Mouse (Mus musculus) cerebellum, adult 2 months (tissue): ENCODE data around the gene Olfr467. TPM values are rescaled to one million over a fixed set of nuclear protein-coding genes. Genes with fewer than 3 reads are reported as not detected.
A peak's percentile ranks its signal among the peaks of the same experiment; 100 is the strongest.

Experiments used
- DNase-seq, 2 experiments: peaks; one replicate each; pipeline ENCODE4 v3.0.0; 2021
- H3K27ac ChIP-seq: fragments of 200-500 bp; 2 replicates; pipeline ENCODE4 v1.5.1; 2012; ENCODE audit warnings: low read length, control low read depth, inconsistent platforms; ENCODE audit not compliant: insufficient read depth
- H3K27me3 ChIP-seq: fragments of 200-500 bp; 2 replicates; pipeline ENCODE4 v1.6.1; 2012; ENCODE audit warnings: inconsistent platforms, mild to moderate bottlenecking, low read length, moderate library complexity; ENCODE audit not compliant: control insufficient read depth, insufficient read depth
- H3K4me1 ChIP-seq: fragments of 200-500 bp; 2 replicates; pipeline ENCODE4 v1.6.1; 2011; ENCODE audit warnings: low read length; ENCODE audit not compliant: control insufficient read depth, insufficient read depth
- H3K4me3 ChIP-seq: fragments of 200-500 bp; replicated peaks from 2 replicates; pipeline ENCODE3; 2011; ENCODE audit warnings: mild to moderate bottlenecking, low read depth, low read length, control low read depth; ENCODE audit not compliant: insufficient read depth
- CTCF ChIP-seq: fragments of 200-500 bp; IDR thresholded peaks from 2 replicates; pipeline ENCODE4 v1.5.1; 2011; ENCODE audit warnings: low read depth, mild to moderate bottlenecking, control low read depth, low read length, moderate library complexity, borderline replicate concordance; ENCODE audit not compliant: insufficient read depth
- POLR2A ChIP-seq: fragments of 200-500 bp; IDR thresholded peaks from 2 replicates; pipeline ENCODE4 v1.6.1; 2011; ENCODE audit warnings: low read length, control low read depth, borderline replicate concordance; ENCODE audit not compliant: insufficient read depth
- WGBS: fragments of 180-500 bp; shearing (Covaris S2); methylation state at CpG from one replicate; pipeline ENCODE4 v1.1.7; 2018; 5-methylcytosine and 5-hydroxymethylcytosine counted together
- polyA plus RNA-seq: library from polyadenylated mRNA; depleted of rRNA; stranded (reverse); fragments of >200 nt; gene quantifications from 2 replicates; pipeline ENCODE4 v1.2.3, GENCODE M21; 2012; rRNA removed

Olfr467 gene
- polyA plus RNA-seq, result not detected in 2 replicates

DNA sequence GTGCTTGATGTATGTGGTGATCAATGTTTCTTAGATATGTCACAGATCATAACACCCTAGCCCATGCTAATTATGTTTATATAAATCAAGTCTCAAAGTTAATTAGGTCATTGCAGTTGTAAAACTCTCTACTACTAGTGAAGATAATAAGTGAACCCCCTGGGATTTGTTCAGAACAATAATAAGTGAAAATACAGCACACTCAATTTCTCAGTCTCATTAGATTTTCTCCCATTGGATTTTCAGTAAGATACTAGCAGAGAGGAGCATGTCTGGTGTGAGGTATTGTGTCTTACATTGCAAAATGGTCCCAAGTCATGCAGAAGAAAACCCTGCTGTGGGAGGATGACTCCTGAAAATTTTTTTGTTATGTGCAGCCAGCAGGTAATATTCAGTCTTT lies at the start of gene Olfr467:
Gene Olfr467 (plus strand): TSS at position 301 of the 400 bp plus-strand sequence.
- TF ChIP-seq CTCF, result no peak
- no peak for TF ChIP-seq POLR2A
- H3K27me3 ChIP-seq, result no peaks in the 10 kb centered on the region
- H3K4me3 ChIP-seq, result no peak within 1 kb of the TSS
- H3K27ac ChIP-seq, result no peak within 1 kb of the TSS
- no peaks in the 10 kb centered on the region for H3K4me1 ChIP-seq
- no peak for DNase-seq

DNA sequence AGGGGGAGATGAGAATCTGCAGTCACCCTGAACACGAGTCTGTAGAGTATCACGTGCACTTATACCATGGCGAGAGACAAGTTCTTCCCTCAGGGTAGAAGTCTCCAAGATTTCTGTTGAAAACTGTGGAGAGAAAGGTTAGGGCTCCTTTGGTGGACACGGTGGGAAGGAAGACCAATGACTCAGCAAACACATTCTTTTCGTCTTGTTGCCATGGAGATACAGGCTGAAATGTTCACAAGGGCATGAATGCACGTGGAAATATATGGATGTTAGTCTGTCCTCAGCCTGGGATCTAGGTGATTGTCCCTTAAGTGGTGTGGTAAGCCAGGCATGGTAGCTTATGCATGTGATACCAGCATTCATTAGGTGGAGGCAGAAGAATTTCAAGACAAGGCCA lies 41.3 kb upstream of the Olfr467 start:
- Histone ChIP-seq H3K27me3 (no peaks in the 10 kb centered on the region), H3K4me1 (no peaks in the 10 kb centered on the region), H3K27ac (no peak overlapping the region), H3K4me3 (no peak overlapping the region)
- WGBS, result 40% methylated on average over 6 of the region's 6 CpGs
- no peak for DNase-seq
- no peak for TF ChIP-seq CTCF
- TF ChIP-seq POLR2A, result no peak

DNA sequence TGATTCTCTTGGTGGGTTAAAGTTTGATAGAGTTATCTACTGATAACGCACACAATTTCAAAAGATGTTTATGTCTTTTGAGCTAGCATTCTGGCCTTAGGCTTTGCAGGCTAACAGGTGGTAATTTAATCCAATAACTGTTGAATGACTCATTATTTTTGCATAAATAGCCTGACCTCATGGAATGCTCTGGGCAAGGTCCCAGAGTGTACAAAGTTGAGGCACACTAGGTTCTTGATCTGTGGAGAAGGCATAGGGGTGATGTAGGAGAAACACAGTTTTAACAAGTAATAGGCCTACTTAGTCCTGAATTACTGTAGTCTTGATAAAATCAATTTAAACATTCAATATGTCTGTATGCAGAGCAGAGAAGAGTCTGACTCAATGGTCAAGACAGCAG lies 33.8 kb upstream of the Olfr467 start:
- DNase-seq, result no peak
- Histone ChIP-seq H3K27ac (no peak overlapping the region), H3K27me3 (no peaks in the 10 kb centered on the region), H3K4me3 (no peak overlapping the region), H3K4me1 (no peaks in the 10 kb centered on the region)
- 78% methylated on average over 1 of the region's 1 CpGs for WGBS
- TF ChIP-seq POLR2A (no peak), CTCF (no peak)

DNA sequence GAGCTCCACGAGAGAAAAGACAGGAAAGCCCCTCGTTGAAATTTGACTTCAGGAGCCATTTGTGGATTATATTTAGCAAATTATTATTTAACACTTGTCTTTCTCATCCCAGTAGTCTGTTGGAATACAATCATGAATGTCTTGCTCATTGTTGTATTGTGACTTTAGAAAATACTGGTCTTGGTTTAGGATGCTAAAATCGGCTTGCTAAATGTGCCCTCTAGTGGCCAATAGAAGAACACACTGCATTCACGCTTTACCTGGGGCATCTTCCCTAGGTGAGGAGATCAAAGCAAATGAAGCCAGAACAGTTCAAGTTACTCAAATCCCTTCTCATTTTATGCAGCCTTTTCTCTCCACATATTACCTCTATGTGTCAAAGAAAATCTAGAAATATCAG lies 32.5 kb upstream of the Olfr467 start:
- DNase-seq, result peak in 1 of 2 experiments; percentile 9
- 46% methylated on average over 4 of the region's 4 CpGs for WGBS
- no peak overlapping the region for H3K27ac ChIP-seq
- no peaks in the 10 kb centered on the region for H3K27me3 ChIP-seq
- H3K4me1 ChIP-seq, result no peaks in the 10 kb centered on the region
- peak; percentile 39; the same call in 1 of the 2 replicates for TF ChIP-seq CTCF
- TF ChIP-seq POLR2A, result no peak
- no peak overlapping the region for H3K4me3 ChIP-seq

DNA sequence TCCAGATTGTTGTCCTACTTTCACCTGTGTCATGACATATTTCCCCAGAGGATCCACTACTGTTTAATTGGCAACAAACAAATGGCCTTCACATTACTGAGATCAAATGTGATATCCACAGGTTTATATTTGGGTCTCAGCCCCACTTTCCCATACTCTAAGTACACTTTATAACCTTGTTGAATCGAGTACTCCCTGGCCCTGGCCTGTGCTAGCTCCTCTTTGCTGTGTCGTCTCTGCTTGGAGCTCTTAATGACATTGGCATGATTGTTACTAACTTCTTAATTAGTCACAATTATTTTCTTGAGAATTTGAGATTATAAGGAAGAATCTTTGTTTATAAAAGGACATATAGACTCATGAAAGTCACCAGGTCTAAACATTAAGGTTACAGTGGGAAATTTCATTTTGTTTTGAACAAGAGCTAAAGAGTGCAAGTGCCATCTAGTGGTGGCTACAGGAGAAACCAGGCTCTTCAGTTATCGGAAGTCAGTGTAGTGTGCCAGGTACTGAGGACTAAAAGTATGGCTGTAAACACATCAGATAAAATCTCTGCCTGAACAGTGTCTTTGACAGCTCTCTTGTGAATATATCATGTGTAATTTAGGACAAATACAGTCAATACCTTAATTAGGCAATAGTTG lies 24.0 kb upstream of the Olfr467 start:
- no peak overlapping the region for H3K27ac ChIP-seq
- TF ChIP-seq POLR2A, result no peak
- no peak for TF ChIP-seq CTCF
- no peaks in the 10 kb centered on the region for H3K27me3 ChIP-seq
- no peak overlapping the region for H3K4me3 ChIP-seq
- H3K4me1 ChIP-seq, result no peaks in the 10 kb centered on the region
- no peak for DNase-seq
- WGBS, result 62% methylated on average over 3 of the region's 3 CpGs

DNA sequence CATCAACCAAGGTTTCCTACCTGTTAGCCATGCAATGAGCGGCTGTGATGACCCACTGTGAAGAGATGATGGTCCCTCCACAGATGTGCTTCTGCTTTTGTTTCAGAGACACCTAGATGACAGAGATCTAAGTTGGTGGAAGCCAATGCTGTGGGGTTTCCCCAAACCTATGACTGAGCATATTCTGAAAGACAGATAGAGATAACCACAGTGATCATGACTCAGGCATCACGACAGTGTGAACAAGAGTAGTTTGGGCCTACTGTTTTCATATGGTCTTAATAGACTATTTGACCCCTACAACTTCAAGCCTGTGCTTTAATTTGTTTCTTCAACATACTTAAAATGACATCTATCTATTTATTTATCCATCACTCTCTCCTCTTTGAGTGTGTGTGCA lies 15.6 kb upstream of the Olfr467 start:
- no peak overlapping the region for H3K4me3 ChIP-seq
- H3K4me1 ChIP-seq, result no peaks in the 10 kb centered on the region
- 90% methylated on average over 2 of the region's 2 CpGs for WGBS
- H3K27ac ChIP-seq, result no peak overlapping the region
- TF ChIP-seq CTCF, result no peak
- no peak for TF ChIP-seq POLR2A
- no peaks in the 10 kb centered on the region for H3K27me3 ChIP-seq
- no peak for DNase-seq

DNA sequence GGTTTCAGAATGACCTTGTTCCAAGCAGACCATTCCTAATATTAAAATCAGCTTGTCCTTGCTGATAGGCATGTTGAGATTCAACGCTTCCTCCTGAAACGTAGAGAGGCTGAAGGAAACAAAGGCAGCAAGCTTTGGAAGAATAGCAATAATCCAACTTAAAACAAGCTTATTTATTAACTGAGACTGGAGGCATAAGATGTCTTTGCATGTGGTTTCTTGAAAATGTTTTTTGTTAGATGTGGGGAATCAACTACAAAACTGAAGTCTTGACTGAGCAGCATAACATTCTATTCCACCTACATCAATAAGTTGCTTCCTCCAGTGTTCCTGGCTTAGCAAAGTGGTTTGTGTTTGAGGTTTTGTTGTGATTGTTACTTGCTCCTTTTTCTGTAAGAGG lies 11.0 kb upstream of the Olfr467 start, which contains the start of gene Ovch2:
Gene Ovch2 (minus strand): TSS at position 101 of the 400 bp plus-strand sequence.
- no peaks in the 10 kb centered on the region for H3K27me3 ChIP-seq
- no peaks in the 10 kb centered on the region for H3K4me1 ChIP-seq
- H3K27ac ChIP-seq, result no peak within 1 kb of the TSS
- no peak for TF ChIP-seq CTCF
- no peak for TF ChIP-seq POLR2A
- DNase-seq, result no peak
- H3K4me3 ChIP-seq, result no peak within 1 kb of the TSS
- 86% methylated on average over 2 of the region's 2 CpGs for WGBS

DNA sequence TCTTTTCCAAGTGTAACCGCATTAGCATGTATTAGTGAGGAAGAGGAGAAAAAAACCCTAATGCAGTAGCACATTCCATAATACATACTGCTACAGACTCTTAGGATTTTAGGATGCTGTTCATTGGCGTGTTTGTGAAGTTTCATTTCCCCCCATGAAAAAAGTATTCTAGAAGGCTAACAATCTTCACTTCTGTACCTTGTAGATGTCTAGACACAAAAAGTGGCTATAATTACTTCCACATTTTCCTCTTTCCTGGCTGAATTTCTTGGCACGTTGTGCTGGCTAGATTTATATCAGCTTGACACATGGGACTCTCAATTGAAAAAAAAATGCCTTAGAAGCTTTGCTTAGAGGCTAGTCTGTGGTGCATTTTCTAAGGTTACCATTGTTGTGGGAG lies 9.9 kb upstream of the Olfr467 start:
- H3K27me3 ChIP-seq, result no peaks in the 10 kb centered on the region
- H3K4me1 ChIP-seq, result no peaks in the 10 kb centered on the region
- TF ChIP-seq POLR2A (no peak), CTCF (no peak)
- no peak overlapping the region for H3K4me3 ChIP-seq
- WGBS, result 62% methylated on average over 3 of the region's 3 CpGs
- DNase-seq, result no peak
- no peak overlapping the region for H3K27ac ChIP-seq
